Mouse (Mus musculus): Measurements from ENCODE around the gene Stac2.

Stac2 gene

GRCm38 (mm10) chr11:97998074-97998793, 55.0 kb downstream of the Stac2 start:
- no peak for DNase-seq (ENCODE audit: low spot score)

GRCm38 (mm10) chr11:97997387-97997960, 55.8 kb downstream of the Stac2 start:
- DNase-seq (ENCODE audit: low spot score), result no peak

GRCm38 (mm10) chr11:97996691-97997090, 56.6 kb downstream of the Stac2 start:
- DNase-seq (ENCODE audit: low spot score), result no peak

GRCm38 (mm10) chr11:97995564-97996288, 57.5 kb downstream of the Stac2 start, which contains the start of gene Arl5c:
Gene Arl5c (minus strand): TSS chr11:97996181.
- DNase-seq (ENCODE audit: low spot score), result no peak

GRCm38 (mm10) chr11:97994539-97995100, 58.6 kb downstream of the Stac2 start:
- DNase-seq (ENCODE audit: low spot score), result peak; percentile 74

- peak; percentile 85 for DNase-seq (ENCODE audit: low spot score)
These were observed 64.6 kb downstream of the Stac2 start for GRCm38 (mm10) chr11:97988530-97989096.

GRCm38 (mm10) chr11:97987551-97988526, 65.4 kb downstream of the Stac2 start:
- DNase-seq (ENCODE audit: low spot score), result peak; percentile 87

- DNase-seq (ENCODE audit: low spot score), result no peak
These were observed 66.4 kb downstream of the Stac2 start for GRCm38 (mm10) chr11:97986738-97987465.
